Mouse (Mus musculus): Measurements from ENCODE around the gene Lama4.

The Lama4 gene

DNA sequence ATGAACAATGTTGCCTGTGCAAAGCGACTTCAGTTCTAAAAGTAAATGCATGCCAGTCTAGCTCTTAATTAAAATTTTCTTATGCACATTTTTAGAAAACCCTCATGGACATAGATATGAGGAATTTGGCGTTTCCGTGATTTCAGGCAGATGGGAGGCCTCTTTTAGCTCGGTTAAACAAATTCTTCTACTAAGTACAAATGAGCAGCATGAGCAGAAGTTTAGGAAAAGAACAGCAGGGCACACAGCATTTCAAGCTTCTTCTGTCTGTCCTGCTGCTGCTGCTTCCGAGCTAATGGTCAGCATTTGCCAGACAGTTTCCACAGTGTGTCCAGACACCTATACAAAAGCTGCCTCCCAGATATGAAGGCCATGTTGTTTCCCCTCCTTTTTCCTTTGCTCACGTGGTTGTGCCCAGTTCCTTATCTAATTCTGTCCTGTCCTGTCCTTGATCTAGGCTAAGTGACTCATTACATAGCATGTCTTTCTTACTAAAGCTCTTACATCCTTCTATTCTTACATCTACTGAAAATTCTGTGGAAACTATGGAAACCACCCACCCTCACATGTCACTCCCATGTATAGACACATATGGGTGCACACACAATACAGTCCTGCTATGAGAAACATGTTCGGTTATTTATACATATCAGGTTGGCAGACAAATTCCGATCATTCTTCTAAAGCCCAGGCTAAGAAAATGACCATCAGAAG, 84.4 kb downstream of the Lama4 start:
- no peak for DNase-seq (ENCODE audit: low spot score)

DNA sequence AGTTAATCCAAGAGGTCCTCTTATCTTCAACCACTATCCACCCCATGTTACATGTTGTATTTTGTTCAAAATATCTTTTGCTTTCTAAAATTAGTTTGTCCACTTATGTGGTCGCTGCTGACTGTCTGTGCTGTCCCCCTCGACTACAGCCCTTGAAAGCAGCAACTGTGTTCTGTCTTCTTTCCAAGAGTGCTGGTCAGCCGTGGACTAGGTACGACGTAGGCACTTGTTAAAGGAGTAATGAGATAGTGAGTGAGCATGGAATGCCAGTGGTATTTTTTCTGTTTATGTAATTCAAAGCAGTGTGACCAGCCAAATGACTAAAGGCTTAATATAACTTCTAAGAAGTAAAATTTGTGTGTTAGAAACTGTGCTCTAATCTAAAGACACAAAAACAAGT, 90.7 kb downstream of the Lama4 start:
- DNase-seq (ENCODE audit: low spot score) = no peak

DNA sequence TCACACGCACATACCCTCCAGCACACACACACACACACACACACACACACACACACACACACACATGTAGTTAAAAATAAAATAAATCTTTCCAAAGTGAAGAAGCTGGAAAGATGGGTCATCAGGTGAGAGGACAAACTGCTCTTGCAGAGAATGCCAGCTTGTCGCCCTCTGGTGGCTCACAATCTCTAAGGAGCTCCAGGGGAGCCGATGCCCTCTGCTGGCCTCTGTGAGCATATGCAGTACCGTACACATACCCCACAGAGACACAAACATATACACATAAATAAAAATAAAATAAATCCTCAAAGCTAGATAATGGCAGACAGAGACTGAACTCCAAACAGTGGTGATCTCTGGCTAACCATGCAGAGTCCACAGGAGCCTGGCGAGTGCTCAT, 99.4 kb downstream of the Lama4 start:
- DNase-seq (ENCODE audit: low spot score) = no peak

DNA sequence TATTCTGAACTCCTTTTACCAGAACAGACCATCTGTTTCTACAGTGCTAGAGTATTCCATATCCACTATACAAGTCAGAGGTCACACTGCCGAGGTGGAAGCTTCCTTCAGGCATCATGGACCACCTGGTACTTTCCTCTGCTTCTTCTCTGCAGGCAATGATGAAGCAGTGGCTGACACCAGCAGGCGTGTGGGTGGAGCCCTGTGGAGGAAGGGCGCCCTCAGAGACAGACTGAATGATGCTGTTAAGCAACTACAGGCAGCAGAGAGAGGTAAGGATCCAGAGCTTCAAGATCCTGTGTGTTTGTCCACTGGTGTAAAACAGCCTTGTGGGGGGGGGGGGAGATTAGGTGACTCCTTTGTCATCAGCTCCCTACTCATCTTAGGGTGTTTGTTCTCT, 100.1 kb downstream of the Lama4 start:
- peak; percentile 11 for DNase-seq (ENCODE audit: low spot score)

DNA sequence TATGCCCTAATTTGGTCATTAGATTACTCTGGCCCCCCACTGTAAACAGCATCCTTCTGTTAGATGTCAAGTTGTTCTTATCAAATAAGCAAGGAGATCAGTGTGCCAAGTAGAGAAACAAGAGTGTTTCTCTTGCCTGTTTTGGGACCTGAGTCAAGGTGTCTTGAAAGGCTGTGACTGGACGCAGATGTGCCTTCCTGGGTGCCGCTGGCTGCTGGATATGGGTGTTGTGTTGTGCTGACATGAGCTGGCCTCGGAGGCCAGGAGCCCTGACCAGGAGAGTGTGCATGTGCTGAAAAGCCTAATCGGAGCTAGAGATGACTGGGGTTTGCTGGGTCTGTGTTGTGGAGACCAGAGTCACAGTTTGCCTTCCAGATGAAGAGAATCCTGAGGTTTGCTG, 100.7 kb downstream of the Lama4 start:
- no peak for DNase-seq (ENCODE audit: low spot score)

DNA sequence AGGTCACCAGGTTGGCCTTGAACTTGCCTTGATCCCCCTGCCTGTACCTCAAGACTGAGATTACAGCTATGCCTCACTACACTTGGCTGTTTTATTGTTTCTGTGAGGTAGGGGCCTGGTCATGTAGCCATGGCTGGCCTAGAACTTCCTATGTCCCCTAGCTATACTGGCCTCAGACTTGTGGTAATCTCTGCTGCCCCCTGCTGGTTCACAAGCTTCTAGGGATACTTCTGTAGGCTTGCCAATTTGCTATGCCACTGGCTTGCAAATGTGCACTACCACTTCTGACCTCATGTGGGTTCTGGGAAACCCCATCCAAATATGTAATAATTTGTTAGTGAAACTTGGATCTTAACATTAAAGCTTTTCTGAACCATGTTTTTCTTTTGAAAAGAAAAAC, 101.6 kb downstream of the Lama4 start:
- peak; percentile 55 for DNase-seq (ENCODE audit: low spot score)

DNA sequence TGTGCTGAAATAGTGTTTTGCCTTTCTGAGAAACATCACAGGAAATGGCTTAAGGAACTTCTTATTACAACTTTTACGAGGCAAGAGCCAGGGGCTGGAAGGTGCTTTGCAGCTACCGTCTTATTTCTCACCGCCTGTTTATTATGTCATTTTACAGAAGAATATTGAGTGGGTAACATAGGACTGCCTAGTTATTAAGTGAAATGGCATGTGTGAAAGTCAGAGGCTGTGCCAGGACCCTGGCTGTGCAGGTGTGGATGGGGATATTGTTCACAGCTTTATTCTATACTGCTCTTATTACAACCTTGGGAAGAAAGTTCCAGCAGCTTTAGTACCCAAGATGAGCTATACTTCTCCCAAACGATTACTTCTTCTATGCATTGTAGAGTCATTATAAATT, 106.7 kb downstream of the Lama4 start:
- no peak for DNase-seq (ENCODE audit: low spot score)

DNA sequence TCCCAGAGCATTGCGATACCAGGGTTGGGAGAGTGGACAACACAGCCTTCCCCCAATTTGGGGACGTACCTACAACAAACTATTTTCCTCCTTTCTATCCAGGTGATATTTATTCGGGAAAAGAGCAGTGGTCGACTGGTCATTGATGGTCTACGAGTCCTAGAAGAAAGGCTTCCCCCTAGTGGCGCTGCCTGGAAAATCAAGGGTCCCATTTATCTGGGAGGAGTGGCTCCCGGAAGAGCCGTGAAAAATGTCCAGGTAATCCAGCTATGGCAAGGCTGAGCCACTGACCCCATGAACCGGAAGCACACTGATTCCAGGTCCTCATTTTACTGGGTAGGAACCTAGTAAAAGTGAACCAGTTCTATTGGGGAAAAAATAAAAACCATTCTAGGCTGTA, 131.7 kb downstream of the Lama4 start:
- peak; percentile 25 for DNase-seq (ENCODE audit: low spot score)

DNA sequence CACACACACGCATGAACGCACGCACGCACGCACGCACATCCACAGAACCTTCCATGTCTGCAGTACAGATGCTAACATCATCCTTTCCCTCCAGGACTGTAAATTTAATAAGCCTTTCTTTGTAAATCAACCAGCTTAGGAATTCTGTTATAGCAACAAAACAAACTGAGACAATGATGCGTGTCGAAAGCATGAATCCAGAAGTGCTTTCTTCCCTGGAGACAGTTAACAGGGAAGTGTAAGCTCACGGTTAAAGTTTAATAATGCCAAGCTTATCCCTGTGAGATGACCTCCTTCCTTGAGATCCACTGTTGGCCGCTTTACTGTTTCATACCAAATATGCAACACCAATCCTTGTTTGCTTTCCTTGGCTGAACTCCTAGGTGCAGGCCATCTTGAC, 133.4 kb downstream of the Lama4 start:
- DNase-seq (ENCODE audit: low spot score) = no peak

DNA sequence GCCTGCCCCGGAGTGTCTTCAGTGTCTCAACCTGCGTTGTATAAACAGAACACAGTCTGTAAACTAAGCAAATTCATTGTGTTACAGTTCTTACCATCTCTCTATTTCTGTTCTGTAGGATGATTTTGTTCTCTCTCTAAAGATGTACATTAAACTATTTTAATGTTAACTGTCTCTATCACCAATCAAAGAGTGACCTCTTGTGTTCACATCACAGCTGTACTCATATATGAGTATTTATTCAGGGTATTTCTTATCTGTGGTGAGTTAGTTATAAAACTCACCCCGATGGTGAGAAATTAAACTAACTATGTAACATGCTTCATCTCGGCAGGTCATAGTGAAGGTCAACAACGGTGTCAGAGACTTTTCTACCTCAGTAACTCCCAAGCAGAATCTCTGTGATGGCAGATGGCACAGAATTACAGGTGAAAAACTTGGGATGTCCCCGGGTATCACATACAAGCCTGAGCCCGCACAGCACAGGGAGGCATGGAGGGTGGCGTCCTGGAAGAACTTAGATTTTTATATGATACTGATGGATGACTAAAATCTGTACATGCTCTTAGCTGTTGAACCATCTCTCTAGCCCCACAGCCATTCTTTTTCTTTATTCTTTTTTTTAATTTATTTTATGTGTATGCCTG, 139.6 kb downstream of the Lama4 start:
- no peak for DNase-seq (ENCODE audit: low spot score)

DNA sequence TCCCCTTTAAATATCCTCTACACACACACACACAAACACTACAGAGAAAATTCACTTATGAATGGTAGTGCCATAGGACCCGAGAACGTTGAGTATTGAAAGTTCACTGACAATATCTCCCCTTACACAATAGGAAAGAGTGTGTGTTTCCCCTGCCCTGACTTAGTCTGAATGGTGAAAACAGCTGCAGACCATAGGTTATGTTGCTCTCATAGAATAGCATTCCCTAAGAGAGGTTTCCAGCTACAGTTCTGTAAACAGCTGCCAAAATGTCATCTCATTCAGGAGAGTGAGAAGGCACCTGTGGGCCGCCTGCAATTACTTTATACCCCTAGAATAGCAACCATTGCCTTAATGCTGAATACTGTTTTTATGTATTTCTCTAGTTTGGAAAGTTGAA, 141.1 kb downstream of the Lama4 start:
- DNase-seq (ENCODE audit: low spot score) = no peak

DNA sequence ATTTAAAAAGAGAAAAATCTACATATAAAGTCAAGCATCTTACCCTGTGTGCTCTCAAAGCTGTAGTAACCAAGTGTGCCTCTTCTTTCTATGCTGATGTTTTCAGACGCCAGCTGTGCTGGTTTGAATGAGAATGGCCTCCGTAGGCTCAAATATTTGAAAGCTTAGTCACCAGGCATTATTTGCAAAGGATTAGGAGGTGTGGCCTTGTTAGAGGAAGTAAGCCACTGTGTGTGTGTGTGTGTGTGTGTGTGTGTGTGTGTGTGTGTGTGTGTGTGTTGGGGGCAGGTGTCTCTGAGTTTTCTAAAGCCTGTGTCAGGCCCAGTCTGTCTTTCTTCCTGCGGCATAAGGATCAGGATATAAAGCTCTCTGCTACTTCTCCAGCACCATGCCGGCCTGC, 141.6 kb downstream of the Lama4 start:
- DNase-seq (ENCODE audit: low spot score) = no peak

DNA sequence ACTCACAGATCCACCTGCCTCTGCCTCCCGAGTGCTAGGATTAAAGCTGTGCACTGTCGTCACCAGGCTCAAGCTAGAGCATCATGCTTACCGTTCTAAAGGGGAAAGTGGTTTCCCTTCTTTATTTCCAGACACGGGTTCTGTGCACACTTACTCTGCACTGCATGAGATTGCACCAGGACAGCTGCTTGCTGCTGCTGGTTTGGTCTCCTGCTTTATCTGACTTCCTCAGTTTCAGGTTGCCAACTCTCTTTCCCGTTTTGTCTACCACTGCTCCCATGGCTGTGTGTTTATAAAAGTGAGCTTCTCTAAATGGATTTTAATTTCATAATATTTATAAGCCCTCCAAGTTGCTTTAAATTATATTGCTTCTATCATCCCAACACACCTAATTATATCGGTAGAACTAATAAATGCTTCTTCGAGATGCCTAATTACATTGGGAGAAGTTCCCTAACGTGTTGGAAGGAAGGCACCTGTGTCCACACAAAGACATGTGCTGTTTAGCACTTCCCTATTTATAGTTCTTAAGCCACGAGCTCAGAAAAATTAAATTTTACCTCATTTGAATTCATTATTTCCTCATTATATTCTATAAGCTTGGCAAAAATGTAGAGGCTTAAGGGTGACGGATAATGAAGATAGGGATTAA, 143.6 kb downstream of the Lama4 start:
- no peak for DNase-seq (ENCODE audit: low spot score)

DNA sequence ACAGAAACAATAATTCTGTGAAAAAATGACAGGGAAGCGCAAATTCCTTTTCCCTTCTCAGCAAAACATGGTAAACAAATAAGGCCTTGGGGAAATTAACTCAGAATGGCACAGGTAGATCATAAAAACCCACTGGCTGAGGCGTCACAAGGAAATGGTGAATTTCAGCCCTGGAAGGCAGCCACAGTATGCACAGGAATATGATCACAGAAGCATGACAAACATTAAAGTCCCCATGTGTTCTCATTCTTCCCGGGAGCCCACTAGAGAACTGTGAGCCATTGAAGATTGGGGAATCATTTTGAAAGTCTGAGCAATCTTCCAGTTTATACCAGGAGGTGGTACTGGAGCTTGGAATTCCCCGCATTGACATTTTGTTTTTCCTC, 144.2 kb downstream of the Lama4 start:
- DNase-seq (ENCODE audit: low spot score) = no peak

DNA sequence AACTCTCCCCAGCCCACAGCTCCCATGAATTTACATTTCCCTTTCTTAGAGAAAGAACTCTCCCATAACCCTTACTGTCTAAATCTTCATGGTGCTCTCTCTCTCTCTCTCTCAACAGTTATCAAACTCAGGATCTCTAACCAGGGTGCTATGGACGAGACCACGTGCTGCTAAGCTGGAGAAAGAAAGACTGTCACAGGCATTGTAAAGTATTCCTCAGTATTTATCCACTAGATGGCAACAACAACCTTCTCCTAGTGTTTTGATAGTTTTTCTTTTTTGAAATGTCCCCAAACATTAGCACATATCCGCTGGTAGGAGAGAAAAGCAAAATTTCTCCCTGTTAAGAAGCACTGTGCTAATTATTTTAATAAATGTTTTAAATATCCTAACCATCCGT, 156.1 kb downstream of the Lama4 start:
- DNase-seq (ENCODE audit: low spot score) = no peak

DNA sequence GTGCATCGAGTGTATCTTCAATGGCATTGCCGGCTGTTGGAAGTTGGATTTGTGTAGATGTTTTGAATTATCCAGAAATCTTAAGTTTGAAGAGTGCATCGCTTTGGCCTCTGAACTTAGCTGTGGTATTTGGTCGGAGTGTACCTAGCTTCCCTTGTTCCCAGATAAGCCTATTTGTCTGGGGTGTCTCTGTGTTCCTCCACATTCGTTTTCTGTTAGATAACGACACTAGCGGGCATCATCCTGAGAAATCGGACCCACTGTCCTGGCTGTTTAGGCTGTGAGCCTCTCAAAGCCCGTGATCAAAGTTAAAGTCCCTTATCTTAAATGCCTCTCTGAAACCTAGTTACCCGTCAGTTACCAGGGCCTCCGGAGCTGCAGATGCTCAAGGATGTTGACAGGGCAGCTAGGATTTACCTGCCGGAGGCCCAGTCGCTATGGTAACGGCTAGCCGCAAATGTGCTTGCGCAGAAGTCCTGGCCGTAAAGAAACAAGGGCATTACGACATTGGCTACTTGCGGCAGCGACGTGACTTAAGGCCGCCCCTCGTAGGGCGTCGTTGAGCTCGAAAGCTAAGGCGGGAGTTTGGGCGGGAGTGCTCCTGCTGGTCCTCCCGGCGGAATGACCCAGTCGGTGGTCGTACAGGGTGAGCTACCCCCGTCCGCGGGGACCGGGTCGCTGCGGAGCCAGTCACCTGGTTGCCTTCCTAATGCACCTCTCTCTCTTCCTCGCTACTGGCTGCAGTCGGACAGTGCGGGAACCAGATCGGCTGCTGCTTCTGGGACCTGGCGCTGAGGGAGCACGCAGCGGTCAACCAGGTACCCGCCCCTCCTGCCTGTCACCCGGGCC, 168.4 kb downstream of the Lama4 start, which contains the start of the genes Fam229b and Tube1:
Gene Fam229b, minus strand, starts transcription at position 453 of the 849 bp plus-strand sequence.
Gene Tube1, plus strand, starts transcription at position 515 of the 849 bp plus-strand sequence.
- peak; percentile 94 for DNase-seq (ENCODE audit: low spot score)

DNA sequence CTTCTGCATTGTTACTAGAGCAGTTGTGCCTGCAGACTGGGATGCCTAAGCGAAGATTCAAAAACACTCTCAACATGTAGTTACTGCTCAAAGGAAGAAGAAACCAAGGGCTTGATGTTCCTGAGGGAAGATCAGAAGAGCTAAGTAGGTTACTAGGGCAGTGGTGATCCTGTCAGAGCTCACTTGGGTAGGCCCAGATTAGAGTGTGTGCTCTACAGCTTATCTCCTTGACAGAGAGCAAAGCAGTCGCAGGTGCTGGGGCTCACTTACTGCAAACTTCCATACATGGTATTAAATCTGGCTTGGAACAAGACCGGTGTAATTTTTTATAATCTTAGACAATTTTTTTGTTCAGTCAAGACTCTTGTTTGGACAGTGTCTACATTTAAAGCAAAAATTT, 172.5 kb downstream of the Lama4 start:
- no peak for DNase-seq (ENCODE audit: low spot score)

DNA sequence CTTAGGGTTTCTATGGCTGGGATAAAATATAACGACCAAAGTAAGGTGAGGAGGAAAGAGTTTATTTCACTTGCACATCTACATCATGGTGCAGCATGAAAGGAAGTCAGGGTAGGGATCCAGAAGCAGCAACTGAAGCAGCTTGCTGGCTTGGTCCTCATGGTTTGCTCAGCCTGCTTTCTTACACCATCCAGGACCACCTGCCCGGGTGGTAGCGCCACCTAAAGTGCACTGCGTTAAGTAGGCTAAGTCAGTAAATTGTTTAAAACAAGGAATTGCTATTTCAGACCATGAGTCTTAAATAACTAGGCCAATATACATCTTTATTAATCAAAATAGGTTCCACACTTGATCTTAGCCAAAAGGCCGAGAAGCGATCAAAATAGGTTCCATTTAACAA, 173.4 kb downstream of the Lama4 start:
- no peak for DNase-seq (ENCODE audit: low spot score)

DNA sequence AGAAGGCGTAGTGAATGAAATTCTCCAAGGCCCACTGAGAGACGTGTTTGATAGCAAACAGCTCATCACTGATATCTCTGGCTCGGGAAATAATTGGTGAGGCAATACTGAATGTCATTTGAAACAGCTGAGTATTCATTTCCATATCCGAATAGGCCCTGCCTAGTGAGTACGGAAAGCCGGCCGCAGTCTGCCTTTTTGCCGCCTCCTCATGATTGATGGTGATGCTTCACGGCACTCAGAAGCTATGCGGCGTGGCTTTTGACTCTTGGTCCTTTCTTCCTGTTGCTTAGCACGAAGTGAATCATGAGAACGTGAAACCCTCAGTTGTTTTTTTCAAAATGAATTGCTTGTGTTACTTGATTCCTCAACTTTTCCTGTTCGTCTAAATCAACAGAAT, 175.5 kb downstream of the Lama4 start:
- no peak for DNase-seq (ENCODE audit: low spot score)

DNA sequence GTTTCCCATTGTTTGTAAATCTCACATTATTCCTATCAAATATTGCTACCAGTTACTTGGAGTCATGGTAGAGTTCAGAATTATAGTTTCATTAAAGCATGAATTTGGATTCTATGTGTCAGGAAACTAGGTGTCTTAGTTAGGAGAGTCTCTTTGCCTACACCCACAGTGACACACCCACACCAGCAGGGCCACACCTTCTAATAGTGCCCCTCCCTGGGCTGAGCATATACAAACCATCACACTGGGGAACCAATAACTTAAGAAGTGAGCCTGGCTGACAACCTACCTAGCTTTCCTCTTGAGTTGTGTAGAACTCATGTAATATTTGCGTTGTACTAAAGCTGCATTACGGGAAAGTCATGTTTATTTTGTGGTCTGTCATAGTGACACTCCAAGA, 176.1 kb downstream of the Lama4 start:
- no peak for DNase-seq (ENCODE audit: low spot score)

DNA sequence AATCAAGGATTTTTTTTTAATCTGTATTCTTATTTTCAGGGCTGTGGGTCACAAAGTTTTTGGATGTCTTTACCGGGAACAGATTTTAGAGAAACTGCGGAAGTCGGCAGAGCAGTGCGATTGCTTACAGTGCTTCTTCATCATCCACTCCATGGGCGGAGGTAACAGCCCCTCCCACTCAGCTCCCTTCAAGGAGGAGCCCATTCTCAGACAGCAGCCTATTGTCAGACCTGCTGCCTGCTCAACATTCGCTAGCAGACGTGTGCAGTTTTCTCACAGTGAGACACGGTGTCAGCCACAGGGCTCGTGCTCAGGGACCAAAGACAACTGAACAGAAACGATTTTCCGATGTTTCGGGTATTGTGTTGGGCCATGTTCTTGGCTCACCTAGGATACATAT, 176.9 kb downstream of the Lama4 start:
- DNase-seq (ENCODE audit: low spot score) = no peak

DNA sequence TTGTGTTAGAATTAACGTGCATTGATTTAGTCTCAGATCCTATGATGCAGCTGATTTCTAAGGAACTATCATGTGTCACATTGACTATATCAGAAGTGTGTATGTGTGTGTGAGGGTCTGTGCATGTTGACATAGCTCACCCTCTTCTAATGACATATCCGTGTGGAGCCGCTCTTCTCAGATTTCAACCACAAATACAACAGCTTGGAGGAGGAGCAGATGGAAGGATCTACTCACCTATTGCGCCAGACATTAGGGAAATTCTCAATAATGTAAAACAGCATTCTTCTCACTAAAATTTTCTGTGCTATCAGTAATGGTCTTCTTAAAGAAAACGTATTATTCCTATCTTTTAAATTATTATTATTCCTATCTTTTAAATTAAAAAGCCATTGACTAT, 191.4 kb downstream of the Lama4 start:
- DNase-seq (ENCODE audit: low spot score) = no peak

DNA sequence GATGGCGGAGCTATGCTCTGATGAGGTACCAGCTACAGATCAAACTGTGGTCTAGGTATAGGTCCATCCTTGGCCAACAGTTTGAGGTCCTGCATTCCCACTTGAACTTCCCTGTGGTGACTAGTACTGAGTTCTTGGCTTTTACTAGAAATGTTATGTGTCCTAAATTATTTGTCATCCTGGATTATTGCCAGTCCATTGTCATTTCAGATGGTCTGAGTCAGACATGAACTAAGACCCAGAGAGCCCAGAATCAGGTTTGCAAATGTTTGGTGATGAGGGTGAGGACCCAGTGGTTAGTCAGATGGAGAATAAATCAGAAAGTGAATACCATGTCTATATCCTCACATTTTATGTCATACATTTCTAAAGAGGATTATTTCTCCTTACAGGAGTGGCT, 192.0 kb downstream of the Lama4 start:
- no peak for DNase-seq (ENCODE audit: low spot score)

Measured in layer of hippocampus, adult 11-12 months (tissue).